Mouse (Mus musculus) hindbrain, embryonic 14.5 days (tissue): ENCODE results near the gene Prkn. TPM values are rescaled to one million over a fixed set of nuclear protein-coding genes. Genes with fewer than 3 reads are reported as not detected.

Experiments used
- ATAC-seq: fragments of 200-750 bp; cut with Nextera tagmentation; 2 replicates; pipeline ENCODE4 v1.8.0; 2017; ENCODE audit warnings: moderate number of reproducible peaks, mild to moderate bottlenecking, moderate TSS enrichment, moderate library complexity; ENCODE audit not compliant: low FRiP score
- DNase-seq: peaks from one replicate; pipeline ENCODE4 v3.0.0-alpha.2; 2015; ENCODE audit warnings: low spot score
- H3K27ac ChIP-seq: fragments of 300-500 bp; sonication (generic); 2 replicates; pipeline ENCODE4 v1.5.1; 2014; ENCODE audit warnings: mild to moderate bottlenecking, moderate library complexity
- H3K27me3 ChIP-seq: fragments of 300-500 bp; sonication (generic); 2 replicates; pipeline ENCODE4 v1.6.1; 2014; ENCODE audit warnings: mild to moderate bottlenecking, low read length, mixed read lengths; ENCODE audit not compliant: control insufficient read depth, insufficient read depth
- H3K36me3 ChIP-seq: fragments of 300-500 bp; sonication (generic); replicated peaks from 2 replicates; pipeline ENCODE4 v1.6.1; 2014; ENCODE audit not compliant: control insufficient read depth, insufficient read depth
- H3K4me1 ChIP-seq: fragments of 300-500 bp; sonication (generic); replicated peaks from 2 replicates; pipeline ENCODE4 v1.6.1; 2014; ENCODE audit warnings: antibody characterized with exemption, low read length, mixed read lengths; ENCODE audit not compliant: control insufficient read depth, insufficient read depth
- H3K4me2 ChIP-seq: fragments of 300-500 bp; sonication (generic); replicated peaks from 2 replicates; pipeline ENCODE4 v1.6.1; 2014; ENCODE audit warnings: mild to moderate bottlenecking, moderate library complexity
- H3K4me3 ChIP-seq: fragments of 300-500 bp; sonication (generic); replicated peaks from 2 replicates; pipeline ENCODE4 v1.5.1; 2014; ENCODE audit warnings: mild to moderate bottlenecking, low read length
- H3K9ac ChIP-seq: fragments of 300-500 bp; sonication (generic); 2 replicates; pipeline ENCODE4 v1.6.1; 2014
- H3K9me3 ChIP-seq: fragments of 300-500 bp; sonication (generic); 2 replicates; pipeline ENCODE4 v1.6.1; 2016; ENCODE audit warnings: low read length; ENCODE audit not compliant: control insufficient read depth
- WGBS: fragments of 180-500 bp; shearing (Covaris S2); extraction: QIAGEN DNeasy Blood & Tissue Kit; methylation state at CpG from one replicate; pipeline ENCODE4 v1.1.7; 2014; 5-methylcytosine and 5-hydroxymethylcytosine counted together
- polyA plus RNA-seq: library from polyadenylated mRNA; unstranded; fragments of >200 nt; fragmentation: Nextera tagmentation; extraction: Ambion mirVana; gene quantifications from 2 replicates; pipeline ENCODE4 v1.2.1, GENCODE M21; 2014

Prkn gene
- polyA plus RNA-seq, 1 experiment from 2014 or later: 4.4 TPM

GRCm38 (mm10) chr17:11656397-11656796 is 816.2 kb downstream of the Prkn start:
- Histone ChIP-seq H3K27ac (no peak overlapping the region), H3K27me3 (0 out of 2 replicates have a peak, but pooled peaks cover 4% of the 10 kb centered on the region), H3K9me3 (no peaks in the 10 kb centered on the region), H3K4me3 (no peak overlapping the region), H3K36me3 (no peaks in the 10 kb centered on the region), H3K4me1 (no peaks in the 10 kb centered on the region), H3K4me2 (no peak overlapping the region), H3K9ac (no peak overlapping the region)
- DNase-seq (no peak), ATAC-seq (no peak)
- WGBS: 80% methylated on average over 5 of the region's 5 CpGs

- ATAC-seq (no peak), DNase-seq (no peak)
- WGBS: 87% methylated on average over 3 of the region's 3 CpGs
- H3K4me2 ChIP-seq: no peak overlapping the region
- no peaks in the 10 kb centered on the region for H3K36me3 ChIP-seq
- 0 out of 2 replicates have a peak, but pooled peaks cover 4% of the 10 kb centered on the region for H3K27me3 ChIP-seq
- no peaks in the 10 kb centered on the region for H3K9me3 ChIP-seq
- H3K4me1 ChIP-seq: no peaks in the 10 kb centered on the region
- no peak overlapping the region for H3K9ac ChIP-seq
- no peak overlapping the region for H3K4me3 ChIP-seq
- H3K27ac ChIP-seq: no peak overlapping the region
These were observed 816.7 kb downstream of the Prkn start for GRCm38 (mm10) chr17:11656878-11657277.

GRCm38 (mm10) chr17:11661898-11662297 is 821.7 kb downstream of the Prkn start:
- H3K9ac ChIP-seq: no peak overlapping the region
- peaks cover 12% of the 10 kb centered on the region for H3K4me1 ChIP-seq
- 78% methylated on average over 1 of the region's 1 CpGs for WGBS
- no peak for ATAC-seq
- no peak overlapping the region for H3K4me2 ChIP-seq
- no peak overlapping the region for H3K27ac ChIP-seq
- H3K9me3 ChIP-seq: no peaks in the 10 kb centered on the region
- 0 out of 2 replicates have a peak, but pooled peaks cover 4% of the 10 kb centered on the region for H3K27me3 ChIP-seq
- no peaks in the 10 kb centered on the region for H3K36me3 ChIP-seq
- no peak for DNase-seq
- no peak overlapping the region for H3K4me3 ChIP-seq

- no peak for DNase-seq
- no peak overlapping the region for H3K4me2 ChIP-seq
- H3K4me1 ChIP-seq: peaks cover 12% of the 10 kb centered on the region
- 90% methylated on average over 7 of the region's 7 CpGs for WGBS
- no peak overlapping the region for H3K9ac ChIP-seq
- no peaks in the 10 kb centered on the region for H3K36me3 ChIP-seq
- H3K27me3 ChIP-seq: 0 out of 2 replicates have a peak, but pooled peaks cover 4% of the 10 kb centered on the region
- H3K27ac ChIP-seq: no peak overlapping the region
- no peaks in the 10 kb centered on the region for H3K9me3 ChIP-seq
- H3K4me3 ChIP-seq: no peak overlapping the region
- ATAC-seq: no peak
These were observed 823.3 kb downstream of the Prkn start for GRCm38 (mm10) chr17:11663437-11663836.

- peak; percentile 89 for ATAC-seq
- peak; percentile 59 for DNase-seq
- Histone ChIP-seq H3K27ac (no peak overlapping the region), H3K4me3 (peak overlapping the region; percentile 13; the same call in 1 of the 2 replicates), H3K4me2 (peak overlapping the region; percentile 44), H3K9ac (peak overlapping the region; percentile 11; the same call in 1 of the 2 replicates), H3K36me3 (no peaks in the 10 kb centered on the region), H3K4me1 (peaks cover 12% of the 10 kb centered on the region), H3K27me3 (no peaks in the 10 kb centered on the region), H3K9me3 (no peaks in the 10 kb centered on the region)
- 30% methylated on average over 20 of the region's 20 CpGs for WGBS
These were observed 824.6 kb downstream of the Prkn start for GRCm38 (mm10) chr17:11664610-11665345.

- Histone ChIP-seq H3K36me3 (no peaks in the 10 kb centered on the region), H3K27ac (no peak overlapping the region), H3K27me3 (no peaks in the 10 kb centered on the region), H3K4me1 (peaks cover 4% of the 10 kb centered on the region; the same call in 1 of the 2 replicates), H3K4me3 (no peak overlapping the region), H3K4me2 (no peak overlapping the region), H3K9me3 (peaks cover 3% of the 10 kb centered on the region; the same call in 1 of the 2 replicates), H3K9ac (no peak overlapping the region)
- ATAC-seq (no peak), DNase-seq (no peak)
- 93% methylated on average over 6 of the region's 6 CpGs for WGBS
These were observed 839.5 kb downstream of the Prkn start for GRCm38 (mm10) chr17:11679716-11680115.

GRCm38 (mm10) chr17:11680456-11680855 is 840.3 kb downstream of the Prkn start:
- peaks cover 4% of the 10 kb centered on the region; the same call in 1 of the 2 replicates for H3K4me1 ChIP-seq
- WGBS: 87% methylated on average over 9 of the region's 9 CpGs

GRCm38 (mm10) chr17:11681825-11682372 is 841.7 kb downstream of the Prkn start:
- Histone ChIP-seq H3K36me3 (no peaks in the 10 kb centered on the region), H3K27me3 (no peaks in the 10 kb centered on the region), H3K4me3 (no peak overlapping the region), H3K9ac (no peak overlapping the region), H3K27ac (no peak overlapping the region), H3K4me1 (peaks cover 4% of the 10 kb centered on the region; the same call in 1 of the 2 replicates), H3K9me3 (peaks cover 3% of the 10 kb centered on the region; the same call in 1 of the 2 replicates), H3K4me2 (no peak overlapping the region)
- WGBS: 42% methylated on average over 11 of the region's 11 CpGs
- DNase-seq: no peak
- no peak for ATAC-seq

More at GRCm38 (mm10) chr17:11680456-11680855, 840.3 kb downstream of the Prkn start:
- H3K9ac ChIP-seq: no peak overlapping the region
- H3K27me3 ChIP-seq: no peaks in the 10 kb centered on the region
- H3K9me3 ChIP-seq: peaks cover 3% of the 10 kb centered on the region; the same call in 1 of the 2 replicates
- no peak overlapping the region for H3K27ac ChIP-seq
- no peak overlapping the region for H3K4me2 ChIP-seq
- DNase-seq (no peak), ATAC-seq (no peak)
- no peak overlapping the region for H3K4me3 ChIP-seq
- H3K36me3 ChIP-seq: no peaks in the 10 kb centered on the region

- H3K27ac ChIP-seq: no peak overlapping the region
- no peak overlapping the region for H3K4me2 ChIP-seq
- H3K4me3 ChIP-seq: no peak overlapping the region
- H3K9me3 ChIP-seq: no peaks in the 10 kb centered on the region
- H3K4me1 ChIP-seq: no peaks in the 10 kb centered on the region
- H3K9ac ChIP-seq: no peak overlapping the region
- DNase-seq: no peak
- no peak for ATAC-seq
- no peaks in the 10 kb centered on the region for H3K36me3 ChIP-seq
- no peaks in the 10 kb centered on the region for H3K27me3 ChIP-seq
- WGBS: 82% methylated on average over 4 of the region's 4 CpGs
These were observed 864.8 kb downstream of the Prkn start for GRCm38 (mm10) chr17:11705005-11705404.
